Mouse (Mus musculus) layer of hippocampus, adult 11-12 months (tissue): ENCODE results near the gene Flvcr1.

Experiments used
- DNase-seq: peaks from one replicate; pipeline ENCODE4 v3.0.0; 2022; ENCODE audit warnings: low spot score

Flvcr1 gene

DNA sequence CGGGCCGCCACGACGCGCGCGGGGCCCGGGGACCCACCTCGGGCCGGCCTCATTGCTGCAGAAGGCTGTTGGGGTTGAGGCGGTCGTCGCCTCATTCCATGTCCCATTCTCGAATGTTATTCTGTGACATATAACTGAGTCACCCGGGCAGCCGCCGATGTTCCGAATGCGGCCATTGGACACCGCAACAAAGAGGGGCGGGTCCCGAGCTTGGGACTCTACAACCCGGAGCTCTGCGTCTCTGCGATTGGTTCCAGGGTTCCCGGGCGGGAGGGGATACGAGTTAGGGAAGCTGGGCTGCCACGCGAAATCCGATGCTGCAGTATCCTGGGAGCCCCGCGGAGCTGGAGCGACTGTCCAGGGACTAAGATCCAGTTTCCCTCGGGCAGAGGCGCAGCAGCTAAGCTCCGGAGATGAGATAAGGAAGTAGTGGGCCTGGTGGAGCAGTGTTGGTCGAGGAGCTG lies 46.8 kb downstream of the Flvcr1 start, which contains the start of gene Vash2:
Gene Vash2, minus strand, starts transcription at position 197 of the 464 bp plus-strand sequence.
- peak; percentile 65 for DNase-seq

DNA sequence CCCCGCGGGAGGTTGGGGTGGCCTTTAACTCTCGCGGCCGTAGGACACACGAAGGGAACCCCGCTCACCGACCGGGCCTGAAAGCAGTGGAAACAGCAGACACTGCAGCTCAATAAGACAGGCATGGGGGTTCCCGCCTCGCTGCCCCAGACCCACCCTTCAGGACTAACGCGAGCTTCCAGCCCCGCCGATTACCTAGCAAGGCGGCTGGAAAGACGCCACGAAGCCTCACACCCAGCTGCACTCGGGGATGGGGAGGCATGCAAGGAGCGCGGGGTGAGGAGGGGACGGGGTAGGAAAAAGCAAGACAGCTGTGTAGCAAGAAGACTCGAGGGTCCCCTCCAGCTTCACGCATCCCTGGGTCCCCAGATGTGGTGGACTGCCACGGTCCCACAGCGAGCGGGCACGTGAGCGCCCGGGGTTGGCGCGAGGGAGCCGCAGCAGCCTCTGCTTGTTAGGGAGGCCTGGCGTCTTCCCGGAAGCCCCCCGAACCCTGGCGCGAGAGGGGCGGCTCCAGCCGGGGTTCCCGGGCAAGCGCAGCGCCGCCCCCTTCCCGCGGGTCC lies 47.4 kb downstream of the Flvcr1 start:
- DNase-seq: no peak

DNA sequence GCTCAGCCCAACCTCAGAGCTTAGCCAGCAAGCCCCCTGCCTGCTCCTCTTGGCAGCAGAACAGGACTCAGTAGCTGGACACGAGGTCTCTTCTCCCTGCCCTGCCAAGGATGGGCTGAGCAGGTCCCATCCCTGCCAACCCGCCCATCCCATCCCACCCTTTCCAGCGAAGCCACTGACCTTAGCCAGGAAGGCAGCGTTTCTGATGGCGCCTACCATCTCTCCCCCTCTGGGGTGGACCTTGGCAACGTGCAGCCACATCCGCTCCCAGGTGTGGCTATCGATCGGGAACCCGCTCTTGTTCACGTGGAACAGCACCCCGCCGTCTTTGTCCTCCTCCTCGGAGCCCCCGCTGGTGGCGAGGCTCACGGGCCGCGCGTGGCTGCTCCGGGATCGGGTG lies 48.0 kb downstream of the Flvcr1 start:
- no peak for DNase-seq

DNA sequence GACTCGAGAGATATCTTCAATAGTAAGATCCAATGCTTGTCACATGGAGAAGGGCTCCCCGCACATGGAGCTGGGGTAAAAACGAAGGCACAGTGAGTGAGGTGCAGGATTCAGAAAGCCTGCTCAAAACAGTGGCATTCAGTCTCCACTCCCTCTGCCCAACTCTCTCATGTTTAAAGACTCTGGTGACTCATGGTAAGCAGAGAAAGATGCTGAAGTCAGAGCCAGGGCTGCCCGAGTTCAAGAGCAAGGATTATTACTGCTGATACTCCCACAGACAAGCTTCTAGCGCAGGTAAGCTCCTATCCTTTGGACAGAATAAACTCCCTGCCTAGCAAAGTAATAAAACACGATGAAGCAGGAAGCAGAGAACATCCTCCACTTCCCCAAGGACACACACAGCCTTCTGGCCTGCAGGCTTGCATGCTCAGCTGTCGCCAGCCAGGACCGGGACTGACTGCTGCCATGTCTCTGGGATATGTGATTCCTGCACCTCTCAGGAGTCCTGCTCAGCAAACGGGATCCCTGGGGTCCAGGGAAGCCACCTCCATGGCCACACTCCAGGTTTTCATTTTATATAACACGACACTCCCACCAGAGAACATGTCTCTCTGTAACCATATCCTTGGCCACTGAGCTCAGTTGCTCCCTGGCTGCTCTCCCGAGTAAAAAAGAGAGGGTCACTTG lies 48.9 kb downstream of the Flvcr1 start:
- DNase-seq: no peak

DNA sequence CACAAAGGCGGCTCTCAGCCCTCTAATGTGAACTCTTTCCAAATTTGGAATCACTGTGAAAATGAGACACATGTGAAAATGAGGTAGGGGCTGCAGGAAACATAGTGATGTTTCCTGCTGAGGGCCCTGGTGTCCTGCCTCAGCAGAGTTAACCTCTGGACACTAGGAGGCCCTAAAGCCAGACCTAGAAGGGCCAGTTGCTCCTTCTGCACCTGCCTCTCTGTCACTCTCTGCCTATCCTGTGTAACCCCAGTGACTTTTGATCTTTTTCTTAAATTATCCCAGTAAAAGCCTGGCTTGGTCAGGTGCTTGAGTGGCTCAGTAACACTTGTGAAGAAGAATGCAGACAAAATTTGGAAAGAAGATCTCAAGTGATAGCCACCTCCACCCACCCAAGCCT lies 51.1 kb downstream of the Flvcr1 start:
- no peak for DNase-seq

DNA sequence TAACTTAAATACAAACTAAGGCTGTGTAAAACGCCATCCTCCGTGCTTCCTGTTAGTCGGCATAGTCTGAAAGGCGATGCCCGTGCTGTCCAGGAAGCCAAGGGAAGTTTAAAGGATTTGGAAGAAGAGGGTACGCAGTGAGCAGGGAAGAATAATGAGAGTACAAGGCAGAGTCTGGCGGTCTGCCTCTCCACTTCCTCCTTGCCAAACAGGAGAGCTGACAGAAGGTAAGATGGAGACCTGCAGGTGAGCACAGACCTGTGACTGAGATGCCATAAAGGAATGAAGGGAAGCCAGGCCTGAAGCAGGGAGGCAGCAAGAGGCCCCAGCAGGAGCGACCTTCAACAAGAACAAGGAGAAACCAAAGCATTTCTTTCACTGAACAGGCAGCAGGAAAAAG lies 51.8 kb downstream of the Flvcr1 start:
- no peak for DNase-seq

DNA sequence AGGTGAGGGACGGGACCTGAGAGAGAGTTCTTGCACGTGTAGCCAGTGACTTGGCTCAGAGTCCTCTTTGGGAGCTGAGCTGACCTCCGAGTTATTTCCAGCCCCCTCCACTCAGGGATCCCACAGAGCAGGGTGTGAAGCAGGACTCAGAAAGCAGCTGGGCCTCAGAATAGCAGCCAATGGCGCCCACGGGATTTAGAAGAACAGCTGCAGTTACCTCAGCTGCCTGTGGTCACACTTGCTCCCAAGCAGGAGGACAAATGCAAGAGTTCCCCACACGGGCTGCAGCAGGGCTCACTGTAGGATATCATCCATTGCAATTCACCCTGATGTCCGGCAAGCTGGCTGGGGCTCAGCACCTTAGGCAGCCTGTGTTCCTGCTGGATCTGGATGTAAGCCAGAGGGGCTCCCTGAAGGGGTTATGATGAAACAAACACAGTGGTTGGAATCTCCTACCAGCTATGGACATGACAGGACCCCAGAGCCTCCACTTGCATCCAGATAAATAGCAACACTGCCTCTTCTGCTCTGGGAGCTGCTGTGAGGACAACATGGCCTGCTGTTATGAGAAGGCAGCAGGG lies 53.3 kb downstream of the Flvcr1 start:
- no peak for DNase-seq

DNA sequence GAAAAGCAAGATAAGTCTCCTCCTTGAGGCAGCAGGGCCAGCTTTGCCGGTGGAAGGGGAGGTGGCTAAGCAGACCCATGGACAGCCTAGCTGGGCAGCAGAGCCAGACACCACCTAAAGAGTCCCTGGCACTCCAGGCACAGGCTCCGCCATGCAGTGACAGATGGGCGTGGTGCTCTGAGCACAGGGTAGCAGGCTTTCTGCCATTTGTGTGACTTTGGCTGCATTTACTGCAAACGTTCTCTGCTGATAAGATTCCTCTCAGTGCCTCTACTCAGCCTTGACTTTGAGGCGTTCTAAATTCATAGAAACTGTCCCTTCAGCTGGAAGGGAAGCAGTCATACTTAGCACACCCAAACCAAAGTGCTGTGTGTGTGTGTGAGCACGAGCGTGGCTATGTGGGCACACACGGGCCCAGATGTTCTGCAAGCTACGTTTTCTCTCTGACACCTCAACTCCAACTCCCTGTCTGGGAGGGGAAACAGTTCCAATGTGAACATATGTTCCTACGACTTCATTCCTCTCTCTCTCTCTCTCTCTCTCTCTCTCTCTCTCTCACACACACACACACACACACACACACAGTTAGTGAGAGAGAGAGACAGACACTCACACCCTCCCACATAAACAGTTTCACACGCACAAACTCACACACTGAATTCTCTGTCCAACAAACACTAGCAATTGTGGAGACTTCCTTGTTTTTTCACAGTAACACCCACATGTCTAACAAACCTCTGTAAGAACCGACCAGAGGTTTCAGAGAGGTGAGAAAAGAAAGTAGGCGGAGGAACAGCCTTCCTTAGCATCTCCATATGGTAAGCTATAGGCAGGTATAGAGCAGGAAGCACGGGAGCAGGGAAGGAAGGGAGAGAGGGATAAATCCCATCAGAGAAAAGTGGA lies 54.0 kb downstream of the Flvcr1 start:
- DNase-seq: peak; percentile 28

DNA sequence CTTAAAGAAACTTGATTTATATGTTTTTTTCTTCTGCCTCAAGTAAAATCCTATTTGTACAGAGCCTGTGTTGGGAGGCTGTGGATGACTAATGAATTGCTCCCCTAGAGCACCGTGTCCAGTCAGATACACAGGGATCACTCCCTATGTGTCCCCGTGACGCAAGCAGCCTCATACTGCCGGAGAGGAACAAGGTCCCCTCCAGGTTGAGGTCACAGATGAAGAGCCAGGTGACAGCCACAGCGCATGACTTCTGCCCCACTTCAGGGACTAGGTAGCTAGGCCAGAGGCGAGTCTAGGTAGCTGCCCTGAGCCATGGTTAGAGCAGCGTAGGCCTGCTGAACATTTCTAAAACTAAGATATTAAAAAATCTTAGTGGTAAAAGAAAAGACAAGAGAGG lies 57.9 kb downstream of the Flvcr1 start:
- DNase-seq: no peak

DNA sequence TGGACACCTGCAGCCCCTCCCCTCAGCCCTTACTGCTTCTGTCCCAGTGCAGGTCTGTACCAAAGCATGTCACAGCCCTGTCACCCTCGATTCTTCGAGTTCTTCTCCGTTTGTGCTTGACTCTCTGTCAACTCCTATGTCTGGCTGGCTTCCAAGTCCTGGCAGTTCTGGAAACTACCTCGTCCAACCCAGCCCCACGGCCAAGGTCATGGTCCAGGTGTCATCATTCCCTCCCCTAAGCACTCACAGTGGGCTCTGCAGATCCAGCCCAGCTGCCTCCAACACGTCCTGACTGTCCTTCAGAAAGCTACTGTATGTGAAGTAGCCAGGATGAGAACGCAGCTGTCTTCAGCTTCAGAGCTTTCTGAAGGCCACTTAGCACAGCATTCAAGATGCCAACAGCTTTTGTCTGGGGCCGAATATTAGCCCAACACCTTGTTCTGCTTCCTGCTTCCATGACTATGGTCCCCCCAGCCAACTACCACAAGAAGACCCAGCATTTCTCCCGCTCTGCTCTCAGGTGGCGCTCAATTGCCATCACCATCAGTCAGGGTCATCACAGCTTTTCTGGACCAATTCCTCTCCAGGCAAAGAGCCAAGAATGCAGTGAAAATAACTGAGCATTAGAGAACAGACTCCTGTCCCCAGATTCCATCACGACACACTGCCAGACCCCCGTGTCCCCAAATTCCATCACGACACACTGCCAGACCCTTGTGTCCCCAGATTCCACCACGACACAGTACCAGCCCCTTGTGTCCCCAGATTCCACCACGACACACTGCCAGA lies 60.8 kb downstream of the Flvcr1 start:
- DNase-seq: no peak

DNA sequence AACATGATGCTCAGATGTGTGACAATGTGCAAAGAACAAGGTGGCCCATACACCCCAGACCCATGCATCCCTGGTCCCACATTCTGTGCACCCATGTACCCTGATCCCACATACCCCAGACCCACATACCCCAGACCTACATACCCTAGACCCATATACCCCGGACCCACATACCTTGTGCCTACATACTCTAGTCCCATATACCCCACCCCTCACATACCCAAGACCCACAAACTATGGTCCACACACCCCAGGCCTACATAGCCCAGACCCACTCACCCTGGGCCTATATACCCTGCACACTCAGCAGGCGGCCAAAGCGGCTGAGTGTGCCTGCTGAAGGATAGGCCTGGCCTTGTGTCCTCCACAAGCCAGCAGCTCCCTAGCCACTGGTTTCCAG lies 63.2 kb downstream of the Flvcr1 start:
- no peak for DNase-seq

DNA sequence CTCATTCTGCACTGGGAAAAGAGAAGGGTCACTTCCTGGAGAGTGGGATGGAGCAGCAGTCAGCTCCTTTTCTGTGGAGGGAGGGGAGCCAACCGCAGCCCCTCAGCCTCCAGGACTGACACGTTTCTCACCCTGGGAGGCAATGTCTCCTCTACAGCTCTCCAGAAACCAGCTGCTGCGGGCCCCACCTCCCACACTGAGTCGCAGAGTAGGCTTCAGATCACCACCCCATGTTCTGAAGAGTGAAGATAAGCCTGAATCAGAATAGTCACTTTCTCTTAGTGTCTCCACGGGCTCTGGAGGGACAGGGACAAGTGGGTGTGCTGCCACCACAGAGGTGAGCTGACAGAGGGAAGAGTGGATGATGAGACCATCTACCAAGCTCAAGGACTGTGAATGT lies 67.1 kb downstream of the Flvcr1 start:
- no peak for DNase-seq
